Mouse (Mus musculus): ENCODE measurements around the gene Cgref1. TPM values are rescaled to one million over a fixed set of nuclear protein-coding genes. Genes with fewer than 3 reads are reported as not detected.

The Cgref1 gene
- total RNA-seq, 4 experiments from 2014 or later = 23.9 to 28.0 (median 27.1) TPM

GRCm38 (mm10) chr5:30950451-30950850 is 5.1 kb upstream of the Cgref1 start:
- DNase-seq (ENCODE audit: low spot score in 2 of 2) = no peak

DNA sequence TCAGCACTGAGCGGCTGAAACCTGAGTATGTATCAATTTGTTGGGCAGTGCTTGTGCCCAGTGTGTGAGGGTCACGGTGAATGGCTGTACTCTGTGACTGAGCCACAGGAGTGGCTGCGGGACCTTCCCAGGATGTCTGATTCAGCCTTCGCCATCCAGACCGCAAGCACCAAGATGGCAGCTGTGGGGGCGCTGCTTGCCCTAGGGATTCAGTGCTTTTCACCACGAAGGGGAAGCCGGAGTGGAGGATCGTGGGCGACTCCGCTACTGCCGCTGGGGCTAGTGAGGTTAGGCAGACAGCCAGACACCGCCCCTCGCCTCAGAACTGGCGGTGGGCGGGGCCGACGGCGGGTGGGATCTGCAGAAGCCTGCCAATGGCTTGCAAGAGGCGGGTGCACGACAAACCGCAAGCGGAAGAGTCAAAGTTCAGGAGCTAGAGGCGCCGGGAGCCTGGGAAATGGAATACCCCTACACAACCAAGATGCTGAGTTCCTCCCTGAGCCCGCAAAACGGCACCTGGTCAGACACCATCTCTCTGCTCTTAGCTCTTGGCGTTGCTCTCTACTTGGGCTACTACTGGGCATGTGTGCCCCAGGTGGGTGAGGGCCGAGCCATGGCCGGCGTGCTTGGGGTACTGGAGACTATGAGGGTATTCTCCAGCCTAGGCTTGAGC is 4.4 kb upstream of the Cgref1 start:
- DNase-seq (ENCODE audit: low spot score in 2 of 2) = peak; percentile 85 to 93

DNA sequence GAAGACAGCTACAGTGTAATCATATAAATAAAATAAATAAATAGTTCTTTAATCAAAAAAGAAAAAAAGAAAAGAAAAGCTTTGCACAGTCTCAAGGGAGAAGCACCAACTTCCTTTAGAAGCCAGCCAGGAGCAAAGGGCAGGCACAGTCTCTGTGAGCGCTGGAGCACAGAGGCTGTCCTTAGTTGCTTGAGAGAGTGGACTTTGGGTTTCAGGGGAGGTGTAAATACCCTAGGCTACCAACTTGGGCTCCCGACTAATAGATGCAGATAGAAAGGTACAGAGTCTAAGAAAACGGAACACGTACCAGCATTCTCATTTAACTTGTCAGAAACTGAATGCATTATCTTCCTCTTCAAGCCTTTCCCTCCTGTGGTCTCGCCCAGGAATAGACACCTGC is 3.2 kb upstream of the Cgref1 start:
- no peak for DNase-seq (ENCODE audit: low spot score in 2 of 2)

DNA sequence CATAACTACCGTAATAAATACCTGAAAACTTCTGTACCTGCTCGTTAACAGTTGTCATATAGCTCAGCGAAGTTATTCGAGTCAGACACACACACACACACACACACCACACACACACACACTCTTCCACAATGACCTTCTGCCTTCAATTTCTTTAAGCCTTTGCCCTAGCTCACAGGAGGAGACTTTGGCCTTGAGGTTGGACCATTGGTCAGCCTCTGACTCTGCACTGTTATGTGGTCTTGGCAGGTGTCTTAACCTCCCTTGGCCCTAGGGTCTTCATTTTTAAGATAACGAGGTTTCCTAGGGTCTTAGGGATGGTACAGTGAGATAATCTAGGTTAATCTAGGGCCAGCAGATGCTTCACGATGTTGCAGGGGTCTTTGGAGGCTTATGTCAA is 1.0 kb downstream of the Cgref1 start:
- DNase-seq (ENCODE audit: low spot score in 2 of 2) = no peak

DNA sequence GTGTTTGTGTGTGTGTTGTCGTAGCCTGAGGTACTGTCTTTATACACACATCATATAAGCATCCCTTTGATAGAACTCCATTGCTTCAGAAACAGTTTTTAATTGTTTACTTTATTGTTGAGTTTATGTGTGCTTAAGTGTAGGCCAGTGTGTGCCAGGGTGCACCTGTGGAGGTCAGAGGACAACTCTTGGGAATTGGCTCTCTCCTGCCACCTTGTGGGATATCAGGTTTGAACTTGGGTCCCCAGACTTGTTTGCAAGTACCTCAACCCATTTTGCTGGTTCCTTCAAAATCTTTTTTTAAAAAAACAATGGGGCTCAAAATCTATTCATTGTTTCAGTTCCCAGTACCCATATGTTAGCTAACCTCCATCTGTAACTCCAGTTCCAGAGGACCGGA is 2.4 kb downstream of the Cgref1 start:
- DNase-seq (ENCODE audit: low spot score in 2 of 2) = no peak

GRCm38 (mm10) chr5:30934725-30935461 is 10.5 kb downstream of the Cgref1 start:
- no peak for DNase-seq (ENCODE audit: low spot score in 2 of 2)

GRCm38 (mm10) chr5:30933705-30934104 is 11.7 kb downstream of the Cgref1 start:
- DNase-seq (ENCODE audit: low spot score in 2 of 2) = no peak

- no peak for DNase-seq (ENCODE audit: low spot score in 2 of 2)
Measured at GRCm38 (mm10) chr5:30931378-30931777, 14.0 kb downstream of the Cgref1 start.

DNA sequence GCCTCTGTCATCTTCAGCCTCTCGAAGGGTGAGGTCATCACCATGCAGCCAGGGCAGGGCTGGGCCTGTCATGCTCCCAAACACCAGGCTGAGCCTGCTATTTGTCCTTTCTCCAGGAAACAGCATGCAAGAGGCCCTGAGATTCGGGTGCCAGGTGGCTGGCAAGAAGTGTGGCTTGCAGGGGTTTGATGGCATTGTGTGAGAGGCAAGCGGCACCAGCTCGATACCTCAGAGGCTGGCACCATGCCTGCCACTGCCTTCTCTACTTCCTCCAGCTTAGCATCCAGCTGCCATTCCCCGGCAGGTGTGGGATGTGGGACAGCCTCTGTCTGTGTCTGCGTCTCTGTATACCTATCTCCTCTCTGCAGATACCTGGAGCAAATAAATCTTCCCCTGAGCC is 14.5 kb downstream of the Cgref1 start:
- DNase-seq (ENCODE audit: low spot score in 2 of 2) = no peak

DNA sequence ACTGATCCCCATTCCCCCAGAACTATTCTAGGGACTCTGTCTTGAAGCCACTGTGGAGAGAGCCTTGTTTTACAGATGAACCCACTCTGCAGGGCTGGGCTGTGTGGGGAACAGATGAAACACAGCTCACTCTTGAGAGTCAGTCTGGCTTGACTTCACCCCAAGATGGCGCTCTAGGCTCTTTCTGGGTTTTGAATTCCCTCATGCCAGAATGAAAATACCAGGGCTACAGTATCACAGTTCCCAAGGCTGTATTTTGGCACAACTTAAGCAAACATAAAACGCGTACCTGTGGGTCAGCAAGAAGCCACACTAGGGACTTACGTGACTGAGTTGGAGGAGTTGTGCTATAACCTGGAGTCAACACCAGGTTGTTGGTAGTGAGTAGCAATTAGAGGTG is 15.3 kb downstream of the Cgref1 start:
- peak in 1 of 2 experiments; percentile 60 for DNase-seq (ENCODE audit: low spot score in 2 of 2)

DNA sequence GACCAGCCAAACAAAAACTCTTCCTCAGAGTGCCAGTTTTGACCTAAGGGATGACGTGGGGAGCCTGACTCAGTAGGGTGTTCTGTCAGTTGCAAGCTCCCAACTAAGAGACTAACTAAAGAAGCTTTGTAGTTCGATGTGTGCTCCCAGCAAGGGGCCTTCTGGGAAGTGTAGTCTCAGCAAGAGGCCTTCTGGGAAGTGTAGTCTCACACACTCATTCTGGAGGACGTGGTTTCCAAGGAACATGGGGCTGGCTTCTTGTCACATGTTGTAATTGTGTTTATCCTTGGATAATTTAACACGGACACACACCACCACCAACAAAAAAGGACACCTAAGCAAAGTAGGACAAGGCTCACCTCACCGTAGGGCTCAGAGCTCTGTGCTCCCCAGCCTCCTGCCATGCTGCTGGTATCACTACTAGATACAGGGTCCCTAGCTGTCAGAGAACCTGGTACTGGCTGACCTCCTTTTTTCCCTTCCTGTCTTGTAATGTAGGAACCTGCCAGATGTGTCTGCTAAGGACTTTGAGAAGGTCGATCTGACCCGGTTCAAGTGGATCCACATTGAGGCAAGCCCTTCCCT is 17.4 kb downstream of the Cgref1 start:
- no peak for DNase-seq (ENCODE audit: low spot score in 2 of 2)

DNA sequence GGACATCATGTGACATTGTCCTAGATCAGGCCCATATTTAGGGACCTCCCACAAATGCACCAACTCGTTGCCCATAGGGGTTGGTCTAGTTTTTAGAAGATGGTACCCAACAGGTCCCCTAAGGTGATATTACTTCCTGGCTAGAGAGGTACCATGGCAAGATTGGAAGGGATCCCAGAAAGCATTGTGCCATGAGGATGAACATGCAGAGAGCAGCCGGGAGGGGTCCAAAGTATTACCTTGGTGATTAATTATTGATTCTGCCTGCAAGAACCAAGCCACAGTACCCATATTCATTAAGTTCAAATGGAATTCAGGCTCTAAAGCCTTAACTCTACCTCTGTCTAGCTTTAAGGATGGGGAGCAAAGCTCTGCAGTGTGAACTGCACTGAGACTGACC is 19.3 kb downstream of the Cgref1 start:
- no peak for DNase-seq (ENCODE audit: low spot score in 2 of 2)

GRCm38 (mm10) chr5:30925217-30925616 is 20.2 kb downstream of the Cgref1 start:
- DNase-seq (ENCODE audit: low spot score in 2 of 2) = no peak

- no peak for DNase-seq (ENCODE audit: low spot score in 2 of 2)
Measured at GRCm38 (mm10) chr5:30924614-30925013, 20.8 kb downstream of the Cgref1 start.

DNA sequence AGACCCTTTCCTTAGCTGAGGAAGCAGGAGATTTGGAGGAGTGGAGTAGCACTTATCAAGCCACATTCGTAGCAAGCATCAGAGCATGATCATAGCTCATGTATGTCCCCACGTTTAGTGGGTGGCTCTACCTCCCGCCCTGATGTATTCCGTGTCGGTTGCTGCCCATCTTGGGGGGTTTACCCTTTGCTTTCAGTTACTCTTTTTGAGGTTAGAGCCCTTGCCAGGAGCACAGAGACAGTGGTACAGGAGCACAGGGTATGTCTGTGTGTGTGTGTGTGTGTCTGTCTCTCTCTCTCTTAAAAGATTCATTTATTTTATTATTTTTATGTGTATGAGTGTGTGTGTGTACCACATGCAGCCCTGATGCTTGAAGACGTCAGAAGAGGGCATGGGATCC is 22.3 kb downstream of the Cgref1 start:
- DNase-seq (ENCODE audit: low spot score in 2 of 2) = no peak

DNA sequence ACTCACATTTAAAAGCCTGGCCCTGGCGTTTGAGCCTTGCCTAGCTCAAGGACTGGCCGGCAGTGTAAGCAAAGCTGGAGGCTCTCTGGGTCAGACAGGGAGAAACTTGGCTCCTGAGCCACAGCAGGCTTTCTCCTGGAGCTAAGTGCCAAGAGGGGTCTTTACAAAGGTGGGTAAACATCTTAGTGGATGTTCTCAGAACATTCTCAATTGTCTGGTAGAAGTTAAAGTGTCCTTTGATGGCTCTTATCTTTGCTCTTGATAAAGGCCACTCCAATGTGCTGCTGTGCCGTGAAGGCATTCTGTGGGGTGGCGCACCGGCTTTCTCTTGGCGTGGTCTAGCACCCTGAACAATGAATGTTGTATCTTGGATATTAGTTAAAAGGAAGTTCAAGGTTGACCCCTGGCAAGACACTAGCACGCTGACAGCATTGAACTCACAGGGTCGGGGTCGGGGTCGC is 22.8 kb downstream of the Cgref1 start:
- no peak for DNase-seq (ENCODE audit: low spot score in 2 of 2)

DNA sequence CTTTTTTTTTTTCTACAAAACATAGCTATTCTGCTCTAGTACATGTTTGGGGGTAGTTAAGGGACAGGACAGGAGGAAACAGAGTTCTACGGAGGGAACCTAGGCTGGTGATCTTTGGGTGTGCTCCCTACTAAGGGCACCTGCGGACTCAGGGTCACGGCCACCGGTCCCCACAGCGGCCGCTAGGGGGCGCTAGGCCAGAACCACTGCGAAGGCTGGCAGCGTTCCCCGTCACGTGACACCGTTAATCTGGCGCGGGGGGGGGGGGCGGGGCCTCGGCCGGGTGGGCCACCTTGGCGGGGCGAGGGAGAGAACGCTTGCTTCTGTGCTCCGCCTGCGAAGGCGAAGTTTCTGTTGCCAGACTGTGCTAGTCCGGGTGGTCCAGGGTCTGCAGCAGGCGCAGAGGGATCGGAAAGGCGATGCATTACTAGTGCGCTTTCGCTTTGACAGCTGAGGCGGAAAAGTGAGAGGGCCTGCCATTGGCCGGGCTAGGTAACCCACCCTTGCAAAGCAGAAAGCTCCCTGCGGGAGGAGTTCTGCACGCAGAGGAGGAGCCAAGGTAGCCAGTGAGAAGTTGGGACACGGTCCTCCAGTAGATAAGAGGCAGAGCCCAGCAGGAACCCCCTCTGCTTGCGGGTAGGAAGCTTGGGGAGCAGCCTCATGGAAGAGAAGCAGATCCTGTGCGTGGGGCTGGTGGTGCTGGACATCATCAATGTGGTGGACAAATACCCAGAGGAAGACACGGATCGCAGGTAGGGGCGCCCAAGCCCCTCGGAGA is 23.9 kb downstream of the Cgref1 start, which contains the start of gene Khk:
Khk (plus strand) TSS at position 176 of the 778 bp plus-strand sequence.
- DNase-seq (ENCODE audit: low spot score in 2 of 2) = peak; percentile 75 to 84

DNA sequence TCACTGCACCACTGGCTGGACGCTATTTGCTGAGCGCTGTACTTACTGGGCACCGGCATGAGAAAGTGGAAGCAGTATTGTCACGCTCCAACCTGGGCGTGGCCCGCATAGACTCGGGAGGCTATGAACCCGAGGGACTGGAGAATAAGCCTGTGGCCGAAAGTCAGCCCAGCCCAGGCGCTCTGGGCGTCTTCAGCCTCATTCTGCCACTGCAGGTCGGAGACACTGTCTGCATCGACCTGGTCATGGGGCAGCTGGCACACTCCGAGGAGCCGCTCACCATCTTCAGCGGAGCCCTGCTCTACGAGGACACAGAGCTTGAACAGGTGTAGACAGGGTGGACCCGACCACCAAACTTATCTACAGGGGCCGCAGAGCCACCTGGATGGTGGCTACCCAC is 24.8 kb downstream of the Cgref1 start:
- no peak for DNase-seq (ENCODE audit: low spot score in 2 of 2)

- no peak for DNase-seq (ENCODE audit: low spot score in 2 of 2)
Measured at GRCm38 (mm10) chr5:30919831-30920614, 25.4 kb downstream of the Cgref1 start.

DNA sequence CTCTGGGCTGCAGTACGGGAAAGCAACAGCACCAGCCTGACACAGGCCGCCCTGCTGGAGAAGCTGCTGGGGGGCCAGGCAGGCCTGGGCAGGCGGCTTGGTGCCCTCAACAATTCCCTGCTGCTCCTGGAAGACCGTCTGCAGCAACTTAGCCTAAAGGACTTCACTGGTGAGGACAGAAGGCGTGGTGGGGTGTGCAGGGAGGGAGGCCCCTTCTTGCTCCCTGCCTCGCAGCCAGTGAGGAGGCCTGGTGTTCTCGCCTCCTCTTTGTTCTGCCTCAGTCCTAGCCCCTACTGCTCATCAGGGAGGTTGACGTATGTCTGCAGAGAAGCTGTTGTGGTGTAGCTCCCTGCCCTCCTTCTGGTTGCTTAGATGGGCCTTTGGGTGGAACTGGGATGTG is 26.7 kb downstream of the Cgref1 start:
- no peak for DNase-seq (ENCODE audit: low spot score in 2 of 2)

All from left cerebral cortex, adult 8-10 months (tissue).